Mouse (Mus musculus) limb, embryonic 12.5 days (tissue): ENCODE data around the gene 4921507P07Rik. TPM values are rescaled to one million over a fixed set of nuclear protein-coding genes. Genes with fewer than 3 reads are reported as not detected.
"Not testable (repeated sequence)": the region's sequence is repeated elsewhere in the genome, so short reads cannot be mapped to it uniquely, and the experiment has no call there.

Source experiments
- ATAC-seq: fragments of 200-750 bp; cut with Nextera tagmentation; 2 replicates; pipeline ENCODE4 v1.8.0; 2017; ENCODE audit warnings: low read depth, moderate TSS enrichment; ENCODE audit not compliant: insufficient number of reproducible peaks, insufficient read depth, low FRiP score, low TSS enrichment
- H3K27ac ChIP-seq: fragments of 300-500 bp; sonication (generic); 2 replicates; pipeline ENCODE4 v1.5.1; 2016; ENCODE audit warnings: mild to moderate bottlenecking, moderate library complexity
- H3K27me3 ChIP-seq: fragments of 300-500 bp; sonication (generic); 2 replicates; pipeline ENCODE4 v1.6.1; 2016; ENCODE audit warnings: mild to moderate bottlenecking, moderate library complexity
- H3K36me3 ChIP-seq: fragments of 300-500 bp; sonication (generic); 2 replicates; pipeline ENCODE4 v1.6.1; 2016; ENCODE audit warnings: mild to moderate bottlenecking, moderate library complexity
- H3K4me1 ChIP-seq: fragments of 300-500 bp; sonication (generic); replicated peaks from 2 replicates; pipeline ENCODE4 v1.6.1; 2016
- H3K4me2 ChIP-seq: fragments of 300-500 bp; sonication (generic); 2 replicates; pipeline ENCODE4 v1.6.1; 2016; ENCODE audit warnings: mild to moderate bottlenecking, moderate library complexity
- H3K4me3 ChIP-seq: fragments of 300-500 bp; sonication (generic); replicated peaks from 2 replicates; pipeline ENCODE4 v1.5.1; 2016; ENCODE audit warnings: mild to moderate bottlenecking
- H3K9ac ChIP-seq: fragments of 300-500 bp; sonication (generic); replicated peaks from 2 replicates; pipeline ENCODE4 v1.6.1; 2016; ENCODE audit warnings: mild to moderate bottlenecking, moderate library complexity
- H3K9me3 ChIP-seq: fragments of 300-500 bp; sonication (generic); 2 replicates; pipeline ENCODE4 v1.6.1; 2016; ENCODE audit warnings: mild to moderate bottlenecking, moderate library complexity
- WGBS: fragments of 180-500 bp; shearing (Covaris S2); methylation state at CpG from one replicate; pipeline ENCODE4 v1.1.7; 2016; 5-methylcytosine and 5-hydroxymethylcytosine counted together
- polyA plus RNA-seq: library from polyadenylated mRNA; unstranded; fragments of >200 nt; fragmentation: Nextera tagmentation; extraction: Ambion mirVana; gene quantifications from 2 replicates; pipeline ENCODE4 v1.2.1, GENCODE M21; 2016

Gene 4921507P07Rik
- polyA plus RNA-seq, 1 experiment from 2014 or later = 0.71 TPM

DNA sequence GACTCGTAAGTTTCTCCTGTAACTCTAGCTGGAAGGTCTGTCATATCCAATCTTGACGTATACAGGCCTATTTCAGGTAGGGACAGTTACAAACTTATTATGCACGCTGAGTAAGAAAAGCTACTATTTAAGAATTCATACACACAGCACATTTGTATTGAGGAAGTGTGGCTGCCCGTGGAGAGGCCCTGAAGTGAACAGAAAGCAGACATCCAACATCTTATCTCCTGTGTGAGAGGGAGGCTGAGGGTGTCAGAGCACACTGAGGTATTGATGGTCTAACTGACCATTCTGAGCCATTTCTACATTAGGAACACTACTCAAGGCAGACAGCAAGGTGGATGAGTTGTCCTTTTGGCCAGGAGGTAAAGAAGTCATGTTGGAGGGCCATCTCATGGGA, 37.6 kb downstream of the 4921507P07Rik start:
- Histone ChIP-seq H3K27me3 (no peaks in the 10 kb centered on the region), H3K27ac (no peak overlapping the region), H3K4me3 (no peak overlapping the region), H3K9ac (no peak overlapping the region), H3K4me1 (no peaks in the 10 kb centered on the region), H3K4me2 (no peak overlapping the region), H3K36me3 (peaks cover 17% of the 10 kb centered on the region), H3K9me3 (no peaks in the 10 kb centered on the region)
- no peak for ATAC-seq
- WGBS = 88% methylated on average over 4 of the region's 4 CpGs

DNA sequence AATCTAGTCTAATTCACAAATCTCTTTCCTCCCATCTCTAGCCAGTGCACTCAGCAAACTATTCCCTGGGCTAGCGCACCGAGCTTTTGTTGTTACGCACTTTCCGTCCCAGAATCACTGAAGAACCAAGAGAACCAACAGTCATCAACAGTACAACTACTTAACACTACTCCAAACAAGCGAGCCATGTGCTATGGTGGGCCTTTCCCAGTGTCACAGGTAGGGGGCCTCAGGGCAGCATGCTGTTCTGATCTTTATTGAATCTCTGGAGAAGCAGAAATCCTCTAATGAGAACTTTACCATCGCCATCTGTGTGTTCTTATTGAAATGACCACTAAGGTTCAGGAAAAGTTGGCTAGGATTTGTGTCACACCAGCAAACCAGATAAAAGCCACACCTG, 38.9 kb downstream of the 4921507P07Rik start:
- Histone ChIP-seq H3K27me3 (no peaks in the 10 kb centered on the region), H3K9ac (no peak overlapping the region), H3K9me3 (no peaks in the 10 kb centered on the region), H3K4me2 (no peak overlapping the region), H3K36me3 (peaks cover 4% of the 10 kb centered on the region), H3K27ac (no peak overlapping the region), H3K4me1 (no peaks in the 10 kb centered on the region), H3K4me3 (no peak overlapping the region)
- no peak for ATAC-seq
- 86% methylated on average over 6 of the region's 6 CpGs for WGBS

DNA sequence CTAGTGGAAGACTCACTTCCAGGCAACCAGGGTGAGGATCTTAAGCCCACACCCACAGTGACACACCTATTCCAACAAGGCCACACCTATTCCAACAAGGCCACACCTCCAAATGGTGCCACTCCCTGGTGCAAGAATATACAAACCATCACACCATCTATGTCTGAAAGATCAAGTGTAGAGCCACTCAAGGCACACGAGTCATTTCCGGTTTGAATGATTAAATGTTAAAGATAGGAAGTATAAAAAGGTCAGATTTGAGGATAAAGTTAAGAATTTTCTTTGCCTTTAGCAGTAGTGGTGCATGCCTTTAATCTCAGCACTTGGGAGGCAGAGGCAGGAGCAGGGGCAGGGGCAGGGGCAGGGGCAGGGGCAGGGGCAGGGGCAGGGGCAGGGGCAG, 42.2 kb downstream of the 4921507P07Rik start:
- not testable (repeated sequence) for H3K4me3 ChIP-seq, H3K27ac ChIP-seq, H3K9ac ChIP-seq, H3K27me3 ChIP-seq, H3K36me3 ChIP-seq, H3K4me2 ChIP-seq, H3K9me3 ChIP-seq, ATAC-seq, H3K4me1 ChIP-seq
- 91% methylated on average over 2 of the region's 2 CpGs for WGBS

DNA sequence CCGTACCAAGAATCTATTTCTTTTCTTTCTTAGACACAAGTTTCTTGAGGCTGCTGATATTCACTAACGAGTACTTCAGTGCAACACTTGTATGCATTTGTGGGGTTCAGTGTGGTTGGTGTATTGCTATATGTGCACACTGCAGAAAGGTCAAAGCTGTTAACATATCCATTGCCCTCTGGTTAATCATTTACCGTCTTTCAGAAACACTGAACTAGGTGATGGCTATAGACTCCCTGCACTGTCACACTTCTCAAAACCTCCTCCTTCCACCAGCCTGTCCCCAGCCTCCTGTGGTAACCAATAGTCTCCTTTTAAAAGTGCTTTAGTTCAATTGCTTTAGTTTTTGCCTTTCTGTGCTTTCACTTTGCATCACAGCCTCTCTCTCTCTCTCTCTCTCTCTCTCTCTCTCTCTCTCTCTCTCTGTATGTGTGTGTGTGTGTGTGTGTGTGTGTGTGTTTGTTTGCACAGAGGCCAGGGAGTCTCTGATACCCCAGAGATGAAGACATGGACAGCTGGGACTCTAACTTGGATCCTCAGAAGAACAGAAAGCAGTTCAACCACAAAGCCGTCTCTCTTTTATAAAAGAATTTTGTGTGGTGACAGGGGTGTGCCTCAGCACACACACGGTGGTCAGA, 43.4 kb downstream of the 4921507P07Rik start:
- H3K9me3 ChIP-seq = no peaks in the 10 kb centered on the region
- H3K4me2 ChIP-seq = no peak overlapping the region
- H3K27ac ChIP-seq = no peak overlapping the region
- no peaks in the 10 kb centered on the region for H3K27me3 ChIP-seq
- no peak overlapping the region for H3K9ac ChIP-seq
- H3K36me3 ChIP-seq = no peaks in the 10 kb centered on the region
- H3K4me1 ChIP-seq = no peaks in the 10 kb centered on the region
- no peak for ATAC-seq
- 86% methylated on average over 5 of the region's 5 CpGs for WGBS
- H3K4me3 ChIP-seq = no peak overlapping the region

GRCm38 (mm10) chr6:50549791-50550190, 46.6 kb downstream of the 4921507P07Rik start:
- Histone ChIP-seq H3K9me3 (no peaks in the 10 kb centered on the region), H3K4me1 (peaks cover 5% of the 10 kb centered on the region; the same call in 1 of the 2 replicates), H3K9ac (no peak overlapping the region), H3K27me3 (no peaks in the 10 kb centered on the region), H3K4me3 (no peak overlapping the region), H3K4me2 (no peak overlapping the region), H3K27ac (no peak overlapping the region), H3K36me3 (no peaks in the 10 kb centered on the region)
- ATAC-seq = no peak
- 72% methylated on average over 7 of the region's 7 CpGs for WGBS

DNA sequence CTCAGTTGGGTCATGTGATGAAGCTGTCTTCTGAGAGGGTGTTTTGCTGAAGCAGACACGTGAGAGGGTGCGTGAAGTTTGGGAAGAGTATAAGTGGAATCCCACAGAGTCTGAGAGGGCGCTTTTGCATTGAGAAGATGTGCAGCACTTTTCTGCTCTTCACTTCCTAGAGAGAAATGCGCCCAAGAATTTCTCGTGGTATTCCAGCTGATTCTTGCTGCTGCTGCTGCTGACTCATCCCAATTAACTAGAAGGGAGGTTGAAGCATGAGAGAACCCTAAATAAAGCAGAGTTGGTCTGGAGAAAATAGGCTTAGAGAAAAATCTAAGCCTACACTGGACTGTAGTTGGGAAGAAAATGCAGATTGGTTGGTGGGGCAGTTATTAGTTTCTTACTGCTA, 47.4 kb downstream of the 4921507P07Rik start:
- ATAC-seq = no peak
- H3K9me3 ChIP-seq = no peaks in the 10 kb centered on the region
- no peak overlapping the region for H3K9ac ChIP-seq
- H3K27me3 ChIP-seq = no peaks in the 10 kb centered on the region
- peaks cover 5% of the 10 kb centered on the region; the same call in 1 of the 2 replicates for H3K4me1 ChIP-seq
- no peak overlapping the region for H3K4me2 ChIP-seq
- H3K27ac ChIP-seq = no peak overlapping the region
- no peaks in the 10 kb centered on the region for H3K36me3 ChIP-seq
- no peak overlapping the region for H3K4me3 ChIP-seq
- WGBS = 78% methylated on average over 5 of the region's 5 CpGs

GRCm38 (mm10) chr6:50545412-50546043, 50.9 kb downstream of the 4921507P07Rik start:
- Histone ChIP-seq H3K9ac (no peak overlapping the region), H3K27me3 (no peaks in the 10 kb centered on the region), H3K36me3 (no peaks in the 10 kb centered on the region), H3K9me3 (no peaks in the 10 kb centered on the region), H3K27ac (no peak overlapping the region), H3K4me1 (peaks cover 5% of the 10 kb centered on the region; the same call in 1 of the 2 replicates), H3K4me3 (no peak overlapping the region), H3K4me2 (no peak overlapping the region)
- ATAC-seq = no peak
- 28% methylated on average over 10 of the region's 10 CpGs for WGBS

GRCm38 (mm10) chr6:50542535-50542934, 53.9 kb downstream of the 4921507P07Rik start:
- no peak for ATAC-seq
- Histone ChIP-seq H3K36me3 (no peaks in the 10 kb centered on the region), H3K4me2 (no peak overlapping the region), H3K9me3 (no peaks in the 10 kb centered on the region), H3K27ac (no peak overlapping the region), H3K27me3 (no peaks in the 10 kb centered on the region), H3K4me3 (no peak overlapping the region), H3K9ac (no peak overlapping the region), H3K4me1 (peaks cover 5% of the 10 kb centered on the region; the same call in 1 of the 2 replicates)
- WGBS = 94% methylated on average over 1 of the region's 1 CpGs

- Histone ChIP-seq H3K27me3 (peaks cover 4% of the 10 kb centered on the region; the same call in 1 of the 2 replicates), H3K9me3 (no peaks in the 10 kb centered on the region), H3K9ac (no peak overlapping the region), H3K27ac (no peak overlapping the region), H3K4me1 (peaks cover 4% of the 10 kb centered on the region; the same call in 1 of the 2 replicates), H3K36me3 (no peaks in the 10 kb centered on the region), H3K4me2 (no peak overlapping the region), H3K4me3 (no peak overlapping the region)
- WGBS = 83% methylated on average over 1 of the region's 1 CpGs
- no peak for ATAC-seq
These were observed 56.8 kb downstream of the 4921507P07Rik start for GRCm38 (mm10) chr6:50539641-50540040.

- Histone ChIP-seq H3K4me1 (peaks cover 14% of the 10 kb centered on the region), H3K9me3 (no peaks in the 10 kb centered on the region), H3K4me2 (no peak overlapping the region), H3K4me3 (no peak overlapping the region), H3K36me3 (no peaks in the 10 kb centered on the region), H3K9ac (no peak overlapping the region), H3K27me3 (peaks cover 4% of the 10 kb centered on the region; the same call in 1 of the 2 replicates), H3K27ac (peak overlapping the region; percentile 12; the same call in 1 of the 2 replicates)
- peak; percentile 53 for ATAC-seq
- 5% methylated on average over 7 of the region's 7 CpGs for WGBS
These were observed 60.0 kb downstream of the 4921507P07Rik start for GRCm38 (mm10) chr6:50536461-50536892.

GRCm38 (mm10) chr6:50535346-50535745, 61.1 kb downstream of the 4921507P07Rik start:
- ATAC-seq = no peak
- WGBS = 94% methylated on average over 3 of the region's 3 CpGs
- Histone ChIP-seq H3K4me1 (peaks cover 24% of the 10 kb centered on the region), H3K27me3 (peaks cover 4% of the 10 kb centered on the region; the same call in 1 of the 2 replicates), H3K27ac (no peak overlapping the region), H3K4me3 (no peak overlapping the region), H3K9me3 (no peaks in the 10 kb centered on the region), H3K36me3 (no peaks in the 10 kb centered on the region), H3K9ac (no peak overlapping the region), H3K4me2 (no peak overlapping the region)
